Mouse (Mus musculus): ENCODE measurements around the gene Gabrb2. TPM values are rescaled to one million over a fixed set of nuclear protein-coding genes. Genes with fewer than 3 reads are reported as not detected.

The Gabrb2 gene
- total and polyA plus RNA-seq, 3 experiments = not detected

DNA sequence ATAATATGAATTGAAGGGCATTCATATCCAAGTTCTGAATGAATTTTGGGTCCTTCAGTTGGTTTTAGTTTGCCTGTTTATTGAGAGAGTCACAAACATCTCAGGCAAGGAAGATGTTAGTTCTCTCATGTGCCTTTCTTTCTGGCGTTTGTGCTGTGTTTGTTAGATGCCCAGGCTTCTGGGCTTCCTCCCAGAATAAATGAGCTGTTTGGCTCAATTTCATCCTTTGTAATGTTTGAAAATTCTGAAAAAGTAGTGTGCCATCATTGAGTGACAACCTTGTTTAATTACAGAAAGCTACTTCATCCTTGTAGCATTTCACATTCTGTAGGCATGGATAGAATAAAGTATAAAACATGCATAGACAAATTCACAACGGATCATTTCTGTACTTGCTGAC, 85.9 kb downstream of the Gabrb2 start:
- H3K4me1 ChIP-seq (ENCODE audit: control insufficient read depth in 1 of 2, insufficient read depth in 2 of 2, low read length in 2 of 2) = no peaks in the 10 kb centered on the region
- TF ChIP-seq GATA1 (IDR thresholded peaks at IDR 0.05; ENCODE audit: low read depth, low read length) (no peak), ZKSCAN1 (IDR thresholded peaks at IDR 0.05; ENCODE audit: low read depth, low read length) (no peak), MYB (IDR thresholded peaks at IDR 0.05; ENCODE audit: low read depth, low read length) (no peak), EP300 (IDR thresholded peaks at IDR 0.05; ENCODE audit: low read depth in 1 of 2, low read length in 2 of 2) (no peak), ZMIZ1 (IDR thresholded peaks at IDR 0.05; ENCODE audit: low read depth, low read length) (no peak), MXI1 (IDR thresholded peaks at IDR 0.05; ENCODE audit: low read depth, low read length) (no peak), POLR2AphosphoS2 (IDR thresholded peaks at IDR 0.05; ENCODE audit: low read length) (no peak), JUND (IDR thresholded peaks at IDR 0.05; ENCODE audit: low read depth, low read length) (no peak), UBTF (IDR thresholded peaks at IDR 0.05; ENCODE audit: borderline replicate concordance, insufficient read depth, low read depth, low read length) (no peak)
- H3K36me3 ChIP-seq (ENCODE audit: control insufficient read depth in 1 of 2, insufficient read depth in 2 of 2, low read length in 2 of 2) = no peaks in the 10 kb centered on the region
- H3K4me3 ChIP-seq (ENCODE audit: control insufficient read depth in 1 of 2, insufficient read depth in 1 of 2, low read depth in 2 of 2, low read length in 2 of 2) = no peak overlapping the region
- no peak overlapping the region for H3K27ac ChIP-seq (ENCODE audit: control insufficient read depth, low read depth, low read length)
- no peaks in the 10 kb centered on the region for H3K79me2 ChIP-seq (ENCODE audit: control insufficient read depth, insufficient read depth, low read length, poor library complexity)
- no peak for DNase-seq (ENCODE audit: low read depth, low spot score)
- no peaks in the 10 kb centered on the region for H3K27me3 ChIP-seq (ENCODE audit: control insufficient read depth in 1 of 2, insufficient read depth in 2 of 2, low read length in 2 of 2)
- H3K9ac ChIP-seq (ENCODE audit: control insufficient read depth, low read depth, low read length, poor library complexity, severe bottlenecking) = no peak overlapping the region
- no peaks in the 10 kb centered on the region for H3K9me3 ChIP-seq (replicated peaks; ENCODE audit: insufficient read depth, low read length)

DNA sequence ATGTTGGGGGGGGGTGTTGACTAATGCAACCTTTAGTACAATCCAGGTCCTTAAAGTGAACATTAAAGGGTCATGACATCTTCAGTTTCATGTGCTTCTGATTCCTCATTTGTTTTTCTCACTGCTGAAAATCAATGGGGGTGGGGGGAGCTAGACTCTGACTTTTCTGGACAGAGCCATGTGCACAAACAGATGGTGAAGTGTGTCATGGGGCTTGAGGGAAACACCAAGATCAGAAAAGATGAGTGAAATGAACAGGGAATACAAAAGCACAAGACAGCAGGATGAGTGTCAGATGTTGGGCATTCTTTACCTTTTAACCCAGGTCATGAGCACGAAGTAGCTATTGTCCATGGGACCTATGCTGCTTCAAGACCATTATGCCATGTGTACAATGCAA, 86.4 kb downstream of the Gabrb2 start:
- no peak overlapping the region for H3K9ac ChIP-seq (ENCODE audit: control insufficient read depth, low read depth, low read length, poor library complexity, severe bottlenecking)
- H3K36me3 ChIP-seq (ENCODE audit: control insufficient read depth in 1 of 2, insufficient read depth in 2 of 2, low read length in 2 of 2) = no peaks in the 10 kb centered on the region
- no peaks in the 10 kb centered on the region for H3K79me2 ChIP-seq (ENCODE audit: control insufficient read depth, insufficient read depth, low read length, poor library complexity)
- no peak for TF ChIP-seq USF1 (IDR thresholded peaks at IDR 0.05; ENCODE audit: low read depth, low read length)
- TF ChIP-seq SIN3A (IDR thresholded peaks at IDR 0.05; ENCODE audit: low read length) = no peak
- TF ChIP-seq TCF12 (IDR thresholded peaks at IDR 0.05; ENCODE audit: low read depth, low read length) = no peak
- no peak for TF ChIP-seq MAZ (IDR thresholded peaks at IDR 0.05; ENCODE audit: low read depth, low read length)
- no peak for TF ChIP-seq GABPA (IDR thresholded peaks at IDR 0.05; ENCODE audit: low read depth, low read length)
- no peak for TF ChIP-seq ETS1 (IDR thresholded peaks at IDR 0.05; ENCODE audit: low read depth, low read length)
- no peak for TF ChIP-seq MYC (IDR thresholded peaks at IDR 0.05; ENCODE audit: low read depth, low read length)
- no peak for TF ChIP-seq NELFE (IDR thresholded peaks at IDR 0.05; ENCODE audit: low read depth, low read length)
- TF ChIP-seq GATA1 (IDR thresholded peaks at IDR 0.05; ENCODE audit: low read depth, low read length) = no peak
- no peak for TF ChIP-seq JUND (IDR thresholded peaks at IDR 0.05; ENCODE audit: low read depth, low read length)
- TF ChIP-seq BHLHE40 (IDR thresholded peaks at IDR 0.05; ENCODE audit: borderline replicate concordance, low read depth, low read length) = no peak
- TF ChIP-seq UBTF (IDR thresholded peaks at IDR 0.05; ENCODE audit: borderline replicate concordance, insufficient read depth, low read depth, low read length) = no peak
- no peak for TF ChIP-seq ZC3H11A (IDR thresholded peaks at IDR 0.05; ENCODE audit: low read depth, low read length)
- no peak for TF ChIP-seq MAFK (IDR thresholded peaks at IDR 0.05; ENCODE audit: borderline replicate concordance, low read depth, low read length)
- no peak for TF ChIP-seq ZKSCAN1 (IDR thresholded peaks at IDR 0.05; ENCODE audit: low read depth, low read length)
- no peak for TF ChIP-seq CTCF (IDR thresholded peaks at IDR 0.05 in 2 of 3, conservative IDR thresholded peaks at IDR 0.05 in 1 of 3; ENCODE audit: control insufficient read depth in 1 of 3, insufficient read depth in 1 of 3, low read depth in 2 of 3, low read length in 3 of 3, poor library complexity in 1 of 3, severe bottlenecking in 1 of 3)
- TF ChIP-seq RAD21 (IDR thresholded peaks at IDR 0.05; ENCODE audit: low read depth, low read length) = no peak
- no peak for TF ChIP-seq MEF2A (IDR thresholded peaks at IDR 0.05; ENCODE audit: extremely low read depth, insufficient replicate concordance, low read depth, low read length, poor library complexity, severe bottlenecking)
- no peak overlapping the region for H3K27ac ChIP-seq (ENCODE audit: control insufficient read depth, low read depth, low read length)
- H3K9me3 ChIP-seq (replicated peaks; ENCODE audit: insufficient read depth, low read length) = no peaks in the 10 kb centered on the region
- no peaks in the 10 kb centered on the region for H3K27me3 ChIP-seq (ENCODE audit: control insufficient read depth in 1 of 2, insufficient read depth in 2 of 2, low read length in 2 of 2)
- H3K4me3 ChIP-seq (ENCODE audit: control insufficient read depth in 1 of 2, insufficient read depth in 1 of 2, low read depth in 2 of 2, low read length in 2 of 2) = no peak overlapping the region
- H3K4me1 ChIP-seq (ENCODE audit: control insufficient read depth in 1 of 2, insufficient read depth in 2 of 2, low read length in 2 of 2) = no peaks in the 10 kb centered on the region
- DNase-seq (ENCODE audit: low read depth, low spot score) = no peak

Data from MEL (cell line).